Mouse (Mus musculus) megakaryocyte, embryonic 14.5 days (primary cell): ENCODE data around the gene Amd1.

Experiments used
- FLI1 ChIP-seq: IDR thresholded peaks from 2 replicates; pipeline ENCODE4 v1.6.1; 2012; ENCODE audit warnings: low read length, inconsistent platforms, mixed read lengths
- GATA1 ChIP-seq: IDR thresholded peaks from 3 replicates; pipeline ENCODE4 v1.6.1; 2012; ENCODE audit warnings: mixed read lengths, low read length, inconsistent platforms, borderline replicate concordance

GRCm38 (mm10) chr10:40320306-40320705, 18.3 kb upstream of the Amd1 start:
- no peak for TF ChIP-seq GATA1
- no peak for TF ChIP-seq FLI1
